25 mouse cellular contexts compared by ENCODE assay signal in the genomic region with DNA sequence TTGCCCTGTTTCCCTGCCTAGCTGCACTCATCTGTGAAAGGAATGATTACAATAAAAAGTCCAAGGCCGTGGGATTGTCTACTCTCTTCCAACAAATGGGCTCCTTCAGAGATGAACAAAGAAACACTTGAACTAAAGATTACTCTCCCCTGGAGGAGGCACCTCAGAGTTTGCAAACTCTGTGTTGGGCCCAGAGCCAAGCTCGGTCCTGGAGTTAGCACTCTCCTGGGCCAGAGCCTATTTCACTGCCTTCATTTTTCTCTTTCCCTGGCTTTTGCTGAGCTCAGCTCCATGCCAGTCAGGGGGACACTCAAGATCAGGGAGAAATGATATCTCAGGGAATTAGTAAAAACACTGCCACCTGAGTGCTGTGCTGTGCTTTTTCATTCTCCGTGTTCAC.
DNase-seq lines count a peak whose midpoint lies in the region; ATAC-seq and TF ChIP-seq lines count a peak whose summit lies in the region.
"Had no signal": no experiment of that assay in that cellular context is flagged by ENCODE, and none has a peak within 500 bp of the region (broad histone marks: within the 10 kb centered on the region; RNA-seq: fewer than 3 reads in every experiment).

No protein-coding gene starts in this region.

- peak; percentile 1; the same call in 1 of the 2 replicates for TF ChIP-seq POLR2A in testis, adult 2 months (IDR thresholded peaks at IDR 0.05; ENCODE audit: control insufficient read depth, low read depth, low read length)

- no peak overlapping the region for H3K9ac ChIP-seq in embryonic facial prominence, embryonic 14.5 days (ENCODE audit: low read depth, low read length)
- no peak overlapping the region for H3K9ac ChIP-seq in limb, embryonic 13.5 days
- H3K9ac ChIP-seq: forebrain, embryonic 13.5 days; liver, embryonic 15.5 days; stomach, embryonic 15.5 days had no signal

- intact Hi-C loops in gastrocnemius, postnatal 14 days (cut with DNase I; ENCODE audit: low total_unique reads), result no loop called here

- H3K27ac ChIP-seq in embryonic facial prominence, embryonic 14.5 days (replicated peaks; ENCODE audit: low read depth, low read length), result no peak overlapping the region
- no peak overlapping the region for H3K27ac ChIP-seq in embryonic facial prominence, embryonic 10.5 days (replicated peaks)
- H3K27ac ChIP-seq in limb, embryonic 13.5 days, result no peak overlapping the region
- H3K27ac ChIP-seq in limb, embryonic 10.5 days, result no peak overlapping the region
- peak overlapping the region; percentile 76 for H3K27ac ChIP-seq in testis, adult 2 months (ENCODE audit: control insufficient read depth, insufficient read depth, low read depth, low read length)
- H3K27ac ChIP-seq: forebrain, embryonic 13.5 days; liver, embryonic 15.5 days; macrophage; stomach, embryonic 15.5 days had no signal

- H3K36me3 ChIP-seq in embryonic facial prominence, embryonic 14.5 days (ENCODE audit: control insufficient read depth, insufficient read depth, low read length), result no peaks in the 10 kb centered on the region
- H3K36me3 ChIP-seq in embryonic facial prominence, embryonic 10.5 days (replicated peaks), result no peaks in the 10 kb centered on the region
- no peaks in the 10 kb centered on the region for H3K36me3 ChIP-seq in limb, embryonic 13.5 days
- H3K36me3 ChIP-seq in limb, embryonic 10.5 days, result no peaks in the 10 kb centered on the region
- no peaks in the 10 kb centered on the region for H3K36me3 ChIP-seq in testis, adult 2 months (ENCODE audit: control insufficient read depth, insufficient read depth, low read length)
- H3K36me3 ChIP-seq: G1E; liver, embryonic 15.5 days; stomach, embryonic 15.5 days had no signal

- no peak overlapping the region for H3K4me3 ChIP-seq in embryonic facial prominence, embryonic 14.5 days (ENCODE audit: low read depth, low read length)
- H3K4me3 ChIP-seq in embryonic facial prominence, embryonic 10.5 days, result no peak overlapping the region
- no peak overlapping the region for H3K4me3 ChIP-seq in limb, embryonic 13.5 days
- H3K4me3 ChIP-seq in limb, embryonic 10.5 days, result no peak overlapping the region
- no peak overlapping the region for H3K4me3 ChIP-seq in testis, adult 2 months (ENCODE audit: control insufficient read depth, low read depth, low read length)
- H3K4me3 ChIP-seq: forebrain, embryonic 13.5 days; liver, embryonic 15.5 days; stomach, embryonic 15.5 days had no signal

- H3K4me1 ChIP-seq in embryonic facial prominence, embryonic 14.5 days (ENCODE audit: control insufficient read depth, insufficient read depth, low read length), result no peaks in the 10 kb centered on the region
- H3K4me1 ChIP-seq in embryonic facial prominence, embryonic 10.5 days, result no peaks in the 10 kb centered on the region
- H3K4me1 ChIP-seq in limb, embryonic 13.5 days, result peaks cover 8% of the 10 kb centered on the region; the same call in 1 of the 2 replicates
- no peaks in the 10 kb centered on the region for H3K4me1 ChIP-seq in limb, embryonic 10.5 days
- 0 out of 2 replicates have a peak, but pooled peaks cover 2% of the 10 kb centered on the region for H3K4me1 ChIP-seq in testis, adult 2 months (ENCODE audit: control insufficient read depth, insufficient read depth, low read length)
- H3K4me1 ChIP-seq: forebrain, embryonic 13.5 days; liver, embryonic 15.5 days; stomach, embryonic 15.5 days had no signal

- H3K4me2 ChIP-seq in embryonic facial prominence, embryonic 14.5 days (ENCODE audit: low read depth, low read length), result no peak overlapping the region
- no peak overlapping the region for H3K4me2 ChIP-seq in limb, embryonic 13.5 days (replicated peaks)
- H3K4me2 ChIP-seq: forebrain, embryonic 13.5 days; liver, embryonic 15.5 days; stomach, embryonic 15.5 days had no signal

- no peak for TF ChIP-seq CTCF in testis, adult 2 months (IDR thresholded peaks at IDR 0.05; ENCODE audit: control insufficient read depth, insufficient read depth, insufficient replicate concordance, low read depth, low read length)

- peak; percentile 14 for DNase-seq in embryonic facial prominence, embryonic 14.5 days (ENCODE audit: low spot score)
- DNase-seq in embryonic facial prominence, embryonic 10.5 days (ENCODE audit: low spot score), result no peak
- DNase-seq in limb, embryonic 10.5 days (ENCODE audit: low spot score), result no peak
- DNase-seq in ZHBTc4 (ENCODE audit: low read depth, low spot score), result peak; percentile 25
- DNase-seq in gastrocnemius, postnatal 14 days, result no peak
- DNase-seq: adrenal gland, postnatal 25 days; cerebellum, adult 18-20 months; cerebellum, postnatal 10 days; gastrocnemius, postnatal 10 days; heart, postnatal 14 days; kidney, adult 8-10 months; kidney, postnatal 10 days; layer of hippocampus, adult 9-11 months; midbrain, embryonic 14.5 days; retina, postnatal 1 day; right cerebral cortex, postnatal 25 days; thymus, postnatal 4 days had no signal

- no peaks in the 10 kb centered on the region for H3K9me3 ChIP-seq in embryonic facial prominence, embryonic 14.5 days (ENCODE audit: control insufficient read depth, low read length)
- H3K9me3 ChIP-seq in embryonic facial prominence, embryonic 10.5 days, result no peaks in the 10 kb centered on the region
- H3K9me3 ChIP-seq in limb, embryonic 13.5 days, result no peaks in the 10 kb centered on the region
- H3K9me3 ChIP-seq in limb, embryonic 10.5 days (replicated peaks), result no peaks in the 10 kb centered on the region
- H3K9me3 ChIP-seq: forebrain, embryonic 13.5 days; liver, embryonic 15.5 days; stomach, embryonic 15.5 days had no signal

- no peak for ATAC-seq in embryonic facial prominence, embryonic 14.5 days (ENCODE audit: low read depth)
- ATAC-seq in limb, embryonic 13.5 days (ENCODE audit: low FRiP score, low read depth), result peak; percentile 61; the same call in 1 of the 2 replicates
- ATAC-seq: forebrain, embryonic 13.5 days; intestine, embryonic 16.5 days had no signal

- 49% methylated on average over 3 of the region's 3 CpGs for WGBS in embryonic facial prominence, embryonic 14.5 days
- WGBS in embryonic facial prominence, embryonic 10.5 days, result 74% methylated on average over 3 of the region's 3 CpGs
- WGBS in limb, embryonic 13.5 days, result 53% methylated on average over 3 of the region's 3 CpGs
- 84% methylated on average over 3 of the region's 3 CpGs for WGBS in limb, embryonic 10.5 days

- H3K27me3 ChIP-seq in embryonic facial prominence, embryonic 14.5 days (replicated peaks; ENCODE audit: control insufficient read depth, insufficient read depth, low read length), result no peaks in the 10 kb centered on the region
- no peaks in the 10 kb centered on the region for H3K27me3 ChIP-seq in embryonic facial prominence, embryonic 10.5 days (replicated peaks; ENCODE audit: low read depth, poor library complexity, severe bottlenecking)
- H3K27me3 ChIP-seq in limb, embryonic 13.5 days, result no peaks in the 10 kb centered on the region
- no peaks in the 10 kb centered on the region for H3K27me3 ChIP-seq in limb, embryonic 10.5 days (ENCODE audit: low read depth, poor library complexity, severe bottlenecking)
- H3K27me3 ChIP-seq in testis, adult 2 months (ENCODE audit: control insufficient read depth, insufficient read depth, low read length), result no peaks in the 10 kb centered on the region
- H3K27me3 ChIP-seq: forebrain, embryonic 13.5 days; liver, embryonic 15.5 days; stomach, embryonic 15.5 days had no signal

Comparison
In these comparisons a context has a peak if more than half of its experiments do, and no peak if none do; other contexts are left out.
1. DNase-seq: peak in embryonic facial prominence, embryonic 14.5 days (single experiment) and ZHBTc4 (single experiment); none in embryonic facial prominence, embryonic 10.5 days (single experiment), limb, embryonic 10.5 days (single experiment) and gastrocnemius, postnatal 14 days (single experiment).